Mouse (Mus musculus) liver, postnatal 0 days (tissue): ENCODE results near the gene Exo5.

Source experiments
- CTCF ChIP-seq: sonication (generic); IDR thresholded peaks from 2 replicates; pipeline ENCODE4 v1.5.1; 2016; ENCODE audit warnings: antibody characterized with exemption, low read depth
- EP300 ChIP-seq: IDR thresholded peaks from 2 replicates; pipeline ENCODE4 v1.6.1; 2016; ENCODE audit warnings: antibody characterized with exemption, low read depth, mild to moderate bottlenecking

- no peak for TF ChIP-seq EP300
- TF ChIP-seq CTCF = peak; percentile 73
These were observed 37.3 kb downstream of the Exo5 start for GRCm38 (mm10) chr4:120887381-120888112.
